Mouse (Mus musculus): ENCODE measurements around the gene Itih2. TPM values are rescaled to one million over a fixed set of nuclear protein-coding genes. Genes with fewer than 3 reads are reported as not detected.

The Itih2 gene
- polyA plus RNA-seq, 1 experiment from 2014 or later = 0.51 TPM

GRCm38 (mm10) chr2:10142472-10143454 lies 11.6 kb upstream of the Itih2 start:
- ATAC-seq (ENCODE audit: insufficient number of reproducible peaks, low FRiP score, low TSS enrichment, low read depth) = peak; percentile 69
- Histone ChIP-seq H3K36me3 (no peaks in the 10 kb centered on the region), H3K9ac (no peak overlapping the region), H3K4me1 (peaks cover 4% of the 10 kb centered on the region; the same call in 1 of the 2 replicates), H3K4me3 (replicated peaks) (no peak overlapping the region), H3K9me3 (replicated peaks) (no peaks in the 10 kb centered on the region), H3K27ac (replicated peaks) (no peak overlapping the region), H3K4me2 (replicated peaks) (no peak overlapping the region), H3K27me3 (0 out of 2 replicates have a peak, but pooled peaks cover 5% of the 10 kb centered on the region)
- WGBS = 34% methylated on average over 8 of the region's 8 CpGs

- ATAC-seq (ENCODE audit: insufficient number of reproducible peaks, low FRiP score, low TSS enrichment, low read depth) = no peak
- H3K36me3 ChIP-seq = no peaks in the 10 kb centered on the region
- no peak overlapping the region for H3K27ac ChIP-seq (replicated peaks)
- H3K4me2 ChIP-seq (replicated peaks) = no peak overlapping the region
- no peak overlapping the region for H3K9ac ChIP-seq
- H3K27me3 ChIP-seq = 0 out of 2 replicates have a peak, but pooled peaks cover 5% of the 10 kb centered on the region
- 70% methylated on average over 5 of the region's 5 CpGs for WGBS
- H3K4me1 ChIP-seq = no peaks in the 10 kb centered on the region
- H3K9me3 ChIP-seq (replicated peaks) = no peaks in the 10 kb centered on the region
- H3K4me3 ChIP-seq (replicated peaks) = no peak overlapping the region
These were observed 9.3 kb upstream of the Itih2 start for GRCm38 (mm10) chr2:10140456-10140855.

DNA sequence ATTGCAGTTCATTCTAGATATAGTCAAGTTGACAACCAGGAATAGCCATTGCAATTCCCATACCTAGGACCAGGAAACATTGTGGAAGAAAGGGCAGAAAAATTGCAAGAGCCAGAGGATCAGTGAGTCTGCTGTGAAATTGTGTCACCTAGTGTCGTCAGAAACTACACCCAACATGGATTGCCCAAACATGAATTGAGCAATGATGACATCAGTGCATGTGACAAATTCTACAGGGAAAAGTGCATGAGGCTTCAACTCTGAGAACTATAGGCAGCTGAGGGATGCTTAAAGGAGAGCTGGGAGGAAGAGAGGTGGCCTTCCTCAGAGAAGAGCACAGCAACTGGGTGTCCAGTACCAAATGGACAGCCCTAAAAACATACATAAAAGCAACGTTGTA lies 6.1 kb upstream of the Itih2 start:
- ATAC-seq (ENCODE audit: insufficient number of reproducible peaks, low FRiP score, low TSS enrichment, low read depth) = no peak
- no peak overlapping the region for H3K9ac ChIP-seq
- no peak overlapping the region for H3K27ac ChIP-seq (replicated peaks)
- 0 out of 2 replicates have a peak, but pooled peaks cover 5% of the 10 kb centered on the region for H3K27me3 ChIP-seq
- no peaks in the 10 kb centered on the region for H3K9me3 ChIP-seq (replicated peaks)
- no peak overlapping the region for H3K4me2 ChIP-seq (replicated peaks)
- no peaks in the 10 kb centered on the region for H3K4me1 ChIP-seq
- 87% methylated on average over 2 of the region's 2 CpGs for WGBS
- H3K4me3 ChIP-seq (replicated peaks) = no peak overlapping the region
- H3K36me3 ChIP-seq = no peaks in the 10 kb centered on the region

DNA sequence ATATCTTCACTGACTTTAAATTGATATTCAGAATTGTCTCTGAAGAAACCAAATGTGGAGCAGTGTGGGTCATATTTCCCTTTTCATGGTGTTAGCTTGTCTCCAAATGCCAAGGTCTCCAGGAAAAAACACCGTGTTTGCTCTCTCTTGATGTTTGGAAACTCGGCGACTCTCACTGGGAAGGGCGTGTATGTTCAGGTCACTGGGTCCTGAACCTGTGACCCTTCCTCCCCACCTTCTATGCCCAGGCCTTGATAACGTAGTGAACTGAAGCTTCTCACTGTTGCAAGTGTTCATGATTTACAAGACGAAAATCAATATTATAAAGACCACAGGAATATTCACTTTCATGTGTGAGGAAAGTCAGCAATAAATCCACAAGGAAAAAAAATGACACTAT lies 2.7 kb upstream of the Itih2 start:
- H3K4me1 ChIP-seq = no peaks in the 10 kb centered on the region
- H3K9ac ChIP-seq = no peak overlapping the region
- H3K4me3 ChIP-seq (replicated peaks) = no peak overlapping the region
- H3K9me3 ChIP-seq (replicated peaks) = no peaks in the 10 kb centered on the region
- H3K27me3 ChIP-seq = no peaks in the 10 kb centered on the region
- H3K27ac ChIP-seq (replicated peaks) = no peak overlapping the region
- no peak for ATAC-seq (ENCODE audit: insufficient number of reproducible peaks, low FRiP score, low TSS enrichment, low read depth)
- H3K4me2 ChIP-seq (replicated peaks) = no peak overlapping the region
- no peaks in the 10 kb centered on the region for H3K36me3 ChIP-seq
- WGBS = 61% methylated on average over 6 of the region's 6 CpGs

DNA sequence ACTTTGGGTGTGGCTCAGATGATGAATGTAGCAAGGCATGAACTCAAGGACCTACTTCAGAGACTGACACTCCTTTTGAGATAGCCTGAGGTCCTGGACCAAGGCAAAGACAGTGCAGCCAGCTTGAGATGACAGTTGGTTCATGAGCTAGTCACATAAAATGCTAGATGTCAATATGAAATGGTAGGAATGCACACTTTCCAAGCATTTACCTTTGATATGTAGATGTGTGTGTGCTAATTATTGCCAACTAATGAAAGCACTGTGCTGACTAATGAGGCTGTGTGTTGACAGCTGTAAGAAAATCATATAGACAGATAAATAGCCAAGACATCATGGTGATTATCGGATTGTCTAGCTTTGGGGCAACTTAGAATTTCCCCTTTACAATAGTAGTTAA lies 932 bp upstream of the Itih2 start:
- no peak for ATAC-seq (ENCODE audit: insufficient number of reproducible peaks, low FRiP score, low TSS enrichment, low read depth)
- H3K27me3 ChIP-seq = no peaks in the 10 kb centered on the region

DNA sequence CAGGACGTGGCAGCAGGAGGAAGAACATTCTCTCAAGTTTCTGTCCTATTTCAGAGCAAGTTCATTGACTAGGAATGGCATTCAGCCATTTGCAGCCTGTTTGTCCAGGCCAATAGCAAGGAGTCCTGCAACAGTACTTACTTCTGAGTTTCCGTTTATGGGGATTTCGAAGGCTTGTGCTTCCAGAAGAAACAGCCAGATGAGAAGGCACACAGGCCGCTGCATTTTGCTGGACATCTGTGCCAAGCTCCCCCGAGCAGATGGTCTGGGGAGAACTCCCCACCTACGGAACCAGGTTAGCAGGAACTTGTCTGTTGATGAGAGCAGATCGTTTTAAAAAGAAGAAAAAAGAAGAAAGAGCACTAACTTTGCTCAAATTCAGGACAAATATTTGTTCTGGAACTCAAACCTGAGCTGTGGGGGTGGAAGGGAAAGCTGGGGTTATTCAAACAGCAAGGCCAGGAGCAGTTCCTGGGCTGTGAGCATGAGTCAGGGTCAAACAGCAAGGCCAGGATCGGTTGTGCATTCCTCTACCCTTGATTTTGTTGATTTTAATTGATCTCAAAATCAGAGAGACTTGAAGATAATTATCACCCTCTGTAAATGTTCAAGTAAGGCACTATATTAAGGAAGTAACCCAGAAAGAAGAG lies 730 bp downstream of the Itih2 start:
- no peak for ATAC-seq (ENCODE audit: insufficient number of reproducible peaks, low FRiP score, low TSS enrichment, low read depth)
- H3K9ac ChIP-seq = no peak overlapping the region
- no peaks in the 10 kb centered on the region for H3K27me3 ChIP-seq
- no peaks in the 10 kb centered on the region for H3K4me1 ChIP-seq
- no peak overlapping the region for H3K4me3 ChIP-seq (replicated peaks)
- 52% methylated on average over 8 of the region's 8 CpGs for WGBS
- H3K36me3 ChIP-seq = no peaks in the 10 kb centered on the region
- H3K4me2 ChIP-seq (replicated peaks) = no peak overlapping the region
- H3K9me3 ChIP-seq (replicated peaks) = no peaks in the 10 kb centered on the region
- H3K27ac ChIP-seq (replicated peaks) = no peak overlapping the region

More for the DNA sequence above, 932 bp upstream of the Itih2 start:
- no peak overlapping the region for H3K9ac ChIP-seq
- H3K9me3 ChIP-seq (replicated peaks) = no peaks in the 10 kb centered on the region
- H3K4me3 ChIP-seq (replicated peaks) = no peak overlapping the region
- H3K27ac ChIP-seq (replicated peaks) = no peak overlapping the region
- no peaks in the 10 kb centered on the region for H3K36me3 ChIP-seq
- H3K4me1 ChIP-seq = no peaks in the 10 kb centered on the region
- H3K4me2 ChIP-seq (replicated peaks) = no peak overlapping the region
- WGBS = 76% methylated on average over 1 of the region's 1 CpGs

GRCm38 (mm10) chr2:10128571-10128970 lies 2.6 kb downstream of the Itih2 start:
- Histone ChIP-seq H3K36me3 (no peaks in the 10 kb centered on the region), H3K9ac (no peak overlapping the region), H3K27me3 (no peaks in the 10 kb centered on the region), H3K4me3 (replicated peaks) (no peak overlapping the region), H3K27ac (replicated peaks) (no peak overlapping the region), H3K9me3 (replicated peaks) (no peaks in the 10 kb centered on the region), H3K4me2 (replicated peaks) (no peak overlapping the region), H3K4me1 (no peaks in the 10 kb centered on the region)
- ATAC-seq (ENCODE audit: insufficient number of reproducible peaks, low FRiP score, low TSS enrichment, low read depth) = no peak
- 89% methylated on average over 4 of the region's 4 CpGs for WGBS

GRCm38 (mm10) chr2:10127471-10127870 lies 3.7 kb downstream of the Itih2 start:
- Histone ChIP-seq H3K4me1 (no peaks in the 10 kb centered on the region), H3K4me2 (replicated peaks) (no peak overlapping the region), H3K36me3 (no peaks in the 10 kb centered on the region), H3K9ac (no peak overlapping the region), H3K27me3 (no peaks in the 10 kb centered on the region), H3K27ac (replicated peaks) (no peak overlapping the region), H3K9me3 (replicated peaks) (no peaks in the 10 kb centered on the region), H3K4me3 (replicated peaks) (no peak overlapping the region)
- WGBS = 84% methylated on average over 5 of the region's 5 CpGs
- no peak for ATAC-seq (ENCODE audit: insufficient number of reproducible peaks, low FRiP score, low TSS enrichment, low read depth)

GRCm38 (mm10) chr2:10126122-10126521 lies 5.1 kb downstream of the Itih2 start:
- no peaks in the 10 kb centered on the region for H3K4me1 ChIP-seq
- no peak overlapping the region for H3K4me3 ChIP-seq (replicated peaks)
- H3K4me2 ChIP-seq (replicated peaks) = no peak overlapping the region
- no peaks in the 10 kb centered on the region for H3K27me3 ChIP-seq
- no peak for ATAC-seq (ENCODE audit: insufficient number of reproducible peaks, low FRiP score, low TSS enrichment, low read depth)
- no peaks in the 10 kb centered on the region for H3K36me3 ChIP-seq
- 84% methylated on average over 4 of the region's 4 CpGs for WGBS
- H3K27ac ChIP-seq (replicated peaks) = no peak overlapping the region
- no peaks in the 10 kb centered on the region for H3K9me3 ChIP-seq (replicated peaks)
- H3K9ac ChIP-seq = no peak overlapping the region

DNA sequence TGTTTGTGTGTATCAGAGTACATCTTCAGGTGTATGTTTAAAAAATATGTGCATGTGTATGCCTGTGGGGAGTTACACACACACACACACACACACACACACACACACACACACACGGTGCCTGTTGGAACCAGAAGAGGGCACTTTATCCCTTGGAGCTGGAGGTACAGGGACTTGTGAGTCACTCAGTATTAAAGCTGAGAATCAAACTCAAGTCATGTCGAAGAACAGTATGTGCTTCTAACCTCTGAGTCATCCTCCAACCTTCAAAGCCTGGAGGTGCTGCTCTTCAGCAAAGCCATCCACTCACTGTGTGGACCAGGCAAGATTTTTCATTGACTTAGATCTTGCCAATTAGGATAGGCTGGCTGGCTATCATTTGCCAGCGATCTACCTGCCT lies 9.4 kb downstream of the Itih2 start:
- Histone ChIP-seq H3K4me2 (replicated peaks) (no peak overlapping the region), H3K4me3 (replicated peaks) (no peak overlapping the region), H3K27ac (replicated peaks) (no peak overlapping the region), H3K4me1 (no peaks in the 10 kb centered on the region), H3K9ac (no peak overlapping the region), H3K9me3 (replicated peaks) (no peaks in the 10 kb centered on the region), H3K27me3 (no peaks in the 10 kb centered on the region), H3K36me3 (no peaks in the 10 kb centered on the region)
- no peak for ATAC-seq (ENCODE audit: insufficient number of reproducible peaks, low FRiP score, low TSS enrichment, low read depth)
- WGBS = 56% methylated on average over 3 of the region's 3 CpGs

- H3K9ac ChIP-seq = no peak overlapping the region
- H3K9me3 ChIP-seq (replicated peaks) = no peaks in the 10 kb centered on the region
- WGBS = 84% methylated on average over 8 of the region's 8 CpGs
- H3K4me2 ChIP-seq (replicated peaks) = no peak overlapping the region
- no peak overlapping the region for H3K4me3 ChIP-seq (replicated peaks)
- no peak overlapping the region for H3K27ac ChIP-seq (replicated peaks)
- no peaks in the 10 kb centered on the region for H3K27me3 ChIP-seq
- ATAC-seq (ENCODE audit: insufficient number of reproducible peaks, low FRiP score, low TSS enrichment, low read depth) = no peak
- H3K4me1 ChIP-seq = no peaks in the 10 kb centered on the region
- no peaks in the 10 kb centered on the region for H3K36me3 ChIP-seq
These were observed 11.9 kb downstream of the Itih2 start for GRCm38 (mm10) chr2:10119276-10119675.
